Mouse (Mus musculus) midbrain, embryonic 16.5 days (tissue): Measurements from ENCODE around the gene Eppin. TPM values are rescaled to one million over a fixed set of nuclear protein-coding genes. Genes with fewer than 3 reads are reported as not detected.

Experiments used
- polyA plus RNA-seq: library from polyadenylated mRNA; unstranded; fragments of >200 nt; fragmentation: Nextera tagmentation; extraction: Ambion mirVana; gene quantifications from 2 replicates; pipeline ENCODE4 v1.2.1, GENCODE M21; 2015

Gene Eppin
- polyA plus RNA-seq, 1 experiment from 2014 or later = not detected

Other genes starting within 250 kb of the Eppin start
- gene Slpi, start 204.5 kb downstream of the Eppin start, polyA plus RNA-seq = not detected in 2 replicates
- 0.04 TPM in 1 of 2 replicates, not detected in the other for gene Rbpjl, start 190.5 kb downstream of the Eppin start, polyA plus RNA-seq
- 0.93 and 1.1 TPM in 2 replicates for gene Matn4, start 188.4 kb downstream of the Eppin start, polyA plus RNA-seq
- gene Sdc4, start 149.7 kb downstream of the Eppin start, polyA plus RNA-seq = 6.3 and 8.7 TPM in 2 replicates
- gene Sys1, start 136.6 kb downstream of the Eppin start, polyA plus RNA-seq = 86.7 and 90.0 TPM in 2 replicates
- gene Gm20458, start 132.6 kb downstream of the Eppin start, polyA plus RNA-seq = 7.5 and 8.2 TPM in 2 replicates
- gene Trp53tg5, start 119.9 kb downstream of the Eppin start, polyA plus RNA-seq = not detected in 2 replicates
- gene Dbndd2, start 107.5 kb downstream of the Eppin start, polyA plus RNA-seq = 16.6 and 17.8 TPM in 2 replicates
- gene Pigt, start 96.1 kb downstream of the Eppin start, polyA plus RNA-seq = 87.7 and 97.0 TPM in 2 replicates
- gene Wfdc2, start 31.2 kb downstream of the Eppin start, polyA plus RNA-seq = 2.3 and 2.5 TPM in 2 replicates
- gene Spint3, start 20.1 kb downstream of the Eppin start, polyA plus RNA-seq = not detected in 2 replicates
- gene Wfdc6a, start 8.1 kb downstream of the Eppin start, polyA plus RNA-seq = not detected in 2 replicates
- not detected in 2 replicates for gene Wfdc6b, start 19.9 kb upstream of the Eppin start, polyA plus RNA-seq
- gene Wfdc8, start 20.0 kb upstream of the Eppin start, polyA plus RNA-seq = not detected in 2 replicates
- not detected in 2 replicates for gene Wfdc16, start 45.2 kb upstream of the Eppin start, polyA plus RNA-seq
- not detected in 2 replicates for gene Wfdc10, start 62.5 kb upstream of the Eppin start, polyA plus RNA-seq
- gene Wfdc9, start 63.0 kb upstream of the Eppin start, polyA plus RNA-seq = not detected in 2 replicates
- gene Wfdc11, start 80.5 kb upstream of the Eppin start, polyA plus RNA-seq = not detected in 2 replicates
- gene Wfdc13, start 91.5 kb upstream of the Eppin start, polyA plus RNA-seq = not detected in 2 replicates
- not detected in 2 replicates for gene Spint4, start 104.9 kb upstream of the Eppin start, polyA plus RNA-seq
- not detected in 2 replicates for gene Spint5, start 121.7 kb upstream of the Eppin start, polyA plus RNA-seq
- 1.5 and 1.7 TPM in 2 replicates for gene Wfdc3, start 152.3 kb upstream of the Eppin start, polyA plus RNA-seq
- gene Dnttip1, start 152.4 kb upstream of the Eppin start, polyA plus RNA-seq = 55.1 and 58.4 TPM in 2 replicates
- 35.4 and 45.7 TPM in 2 replicates for gene Ube2c, start 176.3 kb upstream of the Eppin start, polyA plus RNA-seq
- gene Tnnc2, start 186.4 kb upstream of the Eppin start, polyA plus RNA-seq = 0.43 TPM in 1 of 2 replicates, not detected in the other
- gene Snx21, start 192.2 kb upstream of the Eppin start, polyA plus RNA-seq = 35.3 and 41.4 TPM in 2 replicates
- gene Acot8, start 211.3 kb upstream of the Eppin start, polyA plus RNA-seq = 17.8 and 19.6 TPM in 2 replicates
- gene Zswim3, start 211.5 kb upstream of the Eppin start, polyA plus RNA-seq = 17.0 and 17.4 TPM in 2 replicates
- 29.5 and 29.9 TPM in 2 replicates for gene Zswim1, start 229.1 kb upstream of the Eppin start, polyA plus RNA-seq
- gene Spata25, start 234.9 kb upstream of the Eppin start, polyA plus RNA-seq = not detected in 2 replicates
- gene Ctsa, start 239.3 kb upstream of the Eppin start, polyA plus RNA-seq = 95.4 and 95.6 TPM in 2 replicates
- gene Neurl2, start 239.9 kb upstream of the Eppin start, polyA plus RNA-seq = 5.4 and 7.0 TPM in 2 replicates